Mouse (Mus musculus) embryonic facial prominence, embryonic 15.5 days (tissue): ENCODE data around the gene Slc35g3. TPM values are rescaled to one million over a fixed set of nuclear protein-coding genes. Genes with fewer than 3 reads are reported as not detected.

Source experiments
- ATAC-seq: fragments of 200-750 bp; cut with Nextera tagmentation; 2 replicates; pipeline ENCODE4 v1.8.0; 2017; ENCODE audit warnings: low read depth, moderate TSS enrichment; ENCODE audit not compliant: insufficient number of reproducible peaks, low FRiP score, low TSS enrichment
- H3K27ac ChIP-seq: fragments of 300-500 bp; sonication (generic); replicated peaks from 2 replicates; pipeline ENCODE4 v1.5.1; 2015; ENCODE audit warnings: mild to moderate bottlenecking, inconsistent platforms
- H3K27me3 ChIP-seq: fragments of 300-500 bp; sonication (generic); 2 replicates; pipeline ENCODE4 v1.6.1; 2015; ENCODE audit warnings: inconsistent platforms
- H3K36me3 ChIP-seq: fragments of 300-500 bp; sonication (generic); 2 replicates; pipeline ENCODE4 v1.6.1; 2015; ENCODE audit warnings: mild to moderate bottlenecking, inconsistent platforms
- H3K4me1 ChIP-seq: fragments of 300-500 bp; sonication (generic); 2 replicates; pipeline ENCODE4 v1.6.1; 2015; ENCODE audit warnings: inconsistent platforms
- H3K4me2 ChIP-seq: fragments of 300-500 bp; sonication (generic); replicated peaks from 2 replicates; pipeline ENCODE4 v1.6.1; 2015; ENCODE audit warnings: mild to moderate bottlenecking, inconsistent platforms
- H3K4me3 ChIP-seq: fragments of 300-500 bp; sonication (generic); replicated peaks from 2 replicates; pipeline ENCODE4 v1.5.1; 2015; ENCODE audit warnings: mild to moderate bottlenecking, inconsistent platforms
- H3K9ac ChIP-seq: fragments of 300-500 bp; sonication (generic); 2 replicates; pipeline ENCODE4 v1.6.1; 2015; ENCODE audit warnings: inconsistent platforms
- H3K9me3 ChIP-seq: fragments of 300-500 bp; sonication (generic); replicated peaks from 2 replicates; pipeline ENCODE4 v1.6.1; 2016; ENCODE audit warnings: inconsistent platforms
- WGBS: fragments of 180-500 bp; shearing (Covaris S2); methylation state at CpG from one replicate; pipeline ENCODE4 v1.1.7; 2015; 5-methylcytosine and 5-hydroxymethylcytosine counted together
- polyA plus RNA-seq: library from polyadenylated mRNA; unstranded; fragments of >200 nt; fragmentation: Nextera tagmentation; extraction: Ambion mirVana; gene quantifications from 2 replicates; pipeline ENCODE4 v1.2.1, GENCODE M21; 2015

The Slc35g3 gene
- polyA plus RNA-seq, 1 experiment from 2014 or later = 0.15 TPM

GRCm38 (mm10) chr11:69800392-69801197 lies 38.8 kb upstream of the Slc35g3 start:
- peak overlapping the region; percentile 63 for H3K4me3 ChIP-seq
- H3K27me3 ChIP-seq = peaks cover 26% of the 10 kb centered on the region
- H3K9me3 ChIP-seq = no peaks in the 10 kb centered on the region
- no peaks in the 10 kb centered on the region for H3K36me3 ChIP-seq
- H3K4me2 ChIP-seq = peak overlapping the region; percentile 97
- peak overlapping the region; percentile 35 for H3K9ac ChIP-seq
- H3K4me1 ChIP-seq = peaks cover 67% of the 10 kb centered on the region
- under 1% methylated on average over 33 of the region's 36 CpGs for WGBS
- H3K27ac ChIP-seq = peak overlapping the region; percentile 77
- peak; percentile 20; the same call in 1 of the 2 replicates for ATAC-seq

- no peaks in the 10 kb centered on the region for H3K9me3 ChIP-seq
- H3K36me3 ChIP-seq = no peaks in the 10 kb centered on the region
- H3K9ac ChIP-seq = peak overlapping the region; percentile 35; the same call in 1 of the 2 replicates
- WGBS = 2% methylated on average over 11 of the region's 11 CpGs
- H3K27ac ChIP-seq = peak overlapping the region; percentile 77
- H3K4me3 ChIP-seq = peak overlapping the region; percentile 63
- peaks cover 69% of the 10 kb centered on the region for H3K4me1 ChIP-seq
- no peak for ATAC-seq
- H3K4me2 ChIP-seq = peak overlapping the region; percentile 97
- H3K27me3 ChIP-seq = peaks cover 20% of the 10 kb centered on the region
Observed at GRCm38 (mm10) chr11:69800138-69800391, 38.3 kb upstream of the Slc35g3 start.

- peak overlapping the region; percentile 17; the same call in 1 of the 2 replicates for H3K27ac ChIP-seq
- H3K4me2 ChIP-seq = peak overlapping the region; percentile 97
- H3K9me3 ChIP-seq = no peaks in the 10 kb centered on the region
- H3K4me1 ChIP-seq = peaks cover 65% of the 10 kb centered on the region
- H3K9ac ChIP-seq = no peak overlapping the region
- peak overlapping the region; percentile 63; the same call in 1 of the 2 replicates for H3K4me3 ChIP-seq
- no peaks in the 10 kb centered on the region for H3K36me3 ChIP-seq
- ATAC-seq = no peak
- H3K27me3 ChIP-seq = peaks cover 15% of the 10 kb centered on the region
- 33% methylated on average over 12 of the region's 12 CpGs for WGBS
Observed at GRCm38 (mm10) chr11:69799394-69800137, 37.8 kb upstream of the Slc35g3 start.

GRCm38 (mm10) chr11:69797924-69798323 lies 36.2 kb upstream of the Slc35g3 start:
- no peak overlapping the region for H3K9ac ChIP-seq
- no peaks in the 10 kb centered on the region for H3K36me3 ChIP-seq
- H3K9me3 ChIP-seq = no peaks in the 10 kb centered on the region
- WGBS = 82% methylated on average over 7 of the region's 7 CpGs
- H3K27me3 ChIP-seq = peaks cover 11% of the 10 kb centered on the region; the same call in 1 of the 2 replicates
- H3K4me1 ChIP-seq = peaks cover 48% of the 10 kb centered on the region
- ATAC-seq = no peak
- no peak overlapping the region for H3K27ac ChIP-seq
- no peak overlapping the region for H3K4me3 ChIP-seq
- no peak overlapping the region for H3K4me2 ChIP-seq

GRCm38 (mm10) chr11:69795983-69796435 lies 34.2 kb upstream of the Slc35g3 start:
- Histone ChIP-seq H3K4me3 (peak overlapping the region; percentile 56), H3K4me1 (peaks cover 29% of the 10 kb centered on the region), H3K9me3 (no peaks in the 10 kb centered on the region), H3K36me3 (no peaks in the 10 kb centered on the region), H3K27me3 (0 out of 2 replicates have a peak, but pooled peaks cover 6% of the 10 kb centered on the region), H3K27ac (0 out of 2 replicates have a peak overlapping the region, but pooled peaks have one; percentile 12), H3K9ac (peak overlapping the region; percentile 42; the same call in 1 of the 2 replicates), H3K4me2 (peak overlapping the region; percentile 98)
- WGBS = 1% methylated on average over 13 of the region's 13 CpGs
- ATAC-seq = no peak

- peak within 1 kb of the TSS; percentile 78 for H3K27ac ChIP-seq
- 0 out of 2 replicates have a peak, but pooled peaks cover 6% of the 10 kb centered on the region for H3K27me3 ChIP-seq
- no peaks in the 10 kb centered on the region for H3K9me3 ChIP-seq
- H3K36me3 ChIP-seq = no peaks in the 10 kb centered on the region
- peaks cover 23% of the 10 kb centered on the region for H3K4me1 ChIP-seq
- ATAC-seq = peak; percentile 92
- WGBS = 2% methylated on average over 52 of the region's 52 CpGs
- H3K4me3 ChIP-seq = peak within 1 kb of the TSS; percentile 56
- H3K4me2 ChIP-seq = peak within 1 kb of the TSS; percentile 98
- peak within 1 kb of the TSS; percentile 42 for H3K9ac ChIP-seq
Observed at GRCm38 (mm10) chr11:69795168-69795982, 33.6 kb upstream of the Slc35g3 start, which contains the start of gene Chrnb1. Gene Chrnb1, minus strand, starts transcription at chr11:69795943.

- H3K9me3 ChIP-seq = no peaks in the 10 kb centered on the region
Observed at GRCm38 (mm10) chr11:69793429-69793828, 31.7 kb upstream of the Slc35g3 start.

GRCm38 (mm10) chr11:69791420-69791819 lies 29.7 kb upstream of the Slc35g3 start:
- H3K27ac ChIP-seq = no peak overlapping the region
- no peak overlapping the region for H3K9ac ChIP-seq
- no peak overlapping the region for H3K4me3 ChIP-seq
- no peaks in the 10 kb centered on the region for H3K36me3 ChIP-seq
- WGBS = 60% methylated on average over 5 of the region's 5 CpGs
- peaks cover 9% of the 10 kb centered on the region for H3K4me1 ChIP-seq
- no peaks in the 10 kb centered on the region for H3K9me3 ChIP-seq
- no peaks in the 10 kb centered on the region for H3K27me3 ChIP-seq
- H3K4me2 ChIP-seq = no peak overlapping the region
- no peak for ATAC-seq

More at GRCm38 (mm10) chr11:69793429-69793828, 31.7 kb upstream of the Slc35g3 start:
- Histone ChIP-seq H3K4me3 (no peak overlapping the region), H3K4me1 (peaks cover 9% of the 10 kb centered on the region), H3K27me3 (0 out of 2 replicates have a peak, but pooled peaks cover 6% of the 10 kb centered on the region), H3K36me3 (no peaks in the 10 kb centered on the region), H3K4me2 (no peak overlapping the region), H3K9ac (no peak overlapping the region), H3K27ac (no peak overlapping the region)
- no peak for ATAC-seq
- 62% methylated on average over 5 of the region's 5 CpGs for WGBS

- H3K36me3 ChIP-seq = no peaks in the 10 kb centered on the region
- no peak overlapping the region for H3K4me3 ChIP-seq
- H3K27ac ChIP-seq = no peak overlapping the region
- WGBS = 45% methylated on average over 5 of the region's 5 CpGs
- no peaks in the 10 kb centered on the region for H3K27me3 ChIP-seq
- ATAC-seq = no peak
- H3K4me2 ChIP-seq = no peak overlapping the region
- H3K9me3 ChIP-seq = no peaks in the 10 kb centered on the region
- 0 out of 2 replicates have a peak, but pooled peaks cover 5% of the 10 kb centered on the region for H3K4me1 ChIP-seq
- no peak overlapping the region for H3K9ac ChIP-seq
Observed at GRCm38 (mm10) chr11:69789431-69789830, 27.7 kb upstream of the Slc35g3 start.

GRCm38 (mm10) chr11:69787306-69787705 lies 25.5 kb upstream of the Slc35g3 start:
- no peak for ATAC-seq
- WGBS = 87% methylated on average over 5 of the region's 5 CpGs
- Histone ChIP-seq H3K36me3 (no peaks in the 10 kb centered on the region), H3K9ac (no peak overlapping the region), H3K27ac (no peak overlapping the region), H3K4me2 (no peak overlapping the region), H3K4me1 (0 out of 2 replicates have a peak, but pooled peaks cover 5% of the 10 kb centered on the region), H3K9me3 (no peaks in the 10 kb centered on the region), H3K4me3 (no peak overlapping the region), H3K27me3 (no peaks in the 10 kb centered on the region)
